Mouse (Mus musculus) megakaryocyte, embryonic 14.5 days (primary cell): Measurements from ENCODE around the gene Bcl10.

Source experiments
- FLI1 ChIP-seq: IDR thresholded peaks from 2 replicates; pipeline ENCODE4 v1.6.1; 2012; ENCODE audit warnings: low read length, inconsistent platforms, mixed read lengths
- GATA1 ChIP-seq: IDR thresholded peaks from 3 replicates; pipeline ENCODE4 v1.6.1; 2012; ENCODE audit warnings: mixed read lengths, low read length, inconsistent platforms, borderline replicate concordance

- TF ChIP-seq FLI1 (no peak), GATA1 (no peak)
Observed at GRCm38 (mm10) chr3:145922019-145922854, at the start of gene Bcl10.
